Mouse (Mus musculus) midbrain, embryonic 11.5 days (tissue): ENCODE data around the gene Acot13. TPM values are rescaled to one million over a fixed set of nuclear protein-coding genes. Genes with fewer than 3 reads are reported as not detected.

Experiments
- ATAC-seq: fragments of 200-750 bp; cut with Nextera tagmentation; 2 replicates; pipeline ENCODE4 v1.8.0; 2017; ENCODE audit warnings: moderate TSS enrichment, moderate library complexity; ENCODE audit not compliant: low FRiP score
- DNase-seq: peaks from one replicate; pipeline ENCODE4 v3.0.0; 2015; ENCODE audit warnings: low spot score; ENCODE audit errors: missing footprints
- H3K27ac ChIP-seq: fragments of 300-500 bp; sonication (generic); 2 replicates; pipeline ENCODE4 v1.5.1; 2014; ENCODE audit warnings: low read depth, low read length
- H3K27me3 ChIP-seq: fragments of 300-500 bp; sonication (generic); 2 replicates; pipeline ENCODE4 v1.6.1; 2014; ENCODE audit warnings: mild to moderate bottlenecking, low read length, moderate library complexity, mixed read lengths; ENCODE audit not compliant: control insufficient read depth, insufficient read depth
- H3K36me3 ChIP-seq: fragments of 300-500 bp; sonication (generic); 2 replicates; pipeline ENCODE4 v1.6.1; 2014; ENCODE audit warnings: mild to moderate bottlenecking, low read length, moderate library complexity, mixed read lengths; ENCODE audit not compliant: control insufficient read depth, insufficient read depth
- H3K4me1 ChIP-seq: fragments of 300-500 bp; sonication (generic); 2 replicates; pipeline ENCODE4 v1.6.1; 2014; ENCODE audit warnings: low read length; ENCODE audit not compliant: control insufficient read depth, insufficient read depth
- H3K4me2 ChIP-seq: fragments of 300-500 bp; sonication (generic); 2 replicates; pipeline ENCODE4 v1.6.1; 2014; ENCODE audit warnings: mild to moderate bottlenecking, moderate library complexity
- H3K4me3 ChIP-seq: fragments of 300-500 bp; sonication (generic); 2 replicates; pipeline ENCODE4 v1.5.1; 2014; ENCODE audit warnings: low read depth, low read length
- H3K9ac ChIP-seq: fragments of 300-500 bp; sonication (generic); 2 replicates; pipeline ENCODE4 v1.6.1; 2014; ENCODE audit warnings: low read length
- H3K9me3 ChIP-seq: fragments of 300-500 bp; sonication (generic); 2 replicates; pipeline ENCODE4 v1.6.1; 2016; ENCODE audit warnings: low read length; ENCODE audit not compliant: control insufficient read depth
- WGBS: fragments of 180-500 bp; shearing (Covaris S2); extraction: QIAGEN DNeasy Blood & Tissue Kit; methylation state at CpG from one replicate; pipeline ENCODE4 v1.1.7; 2014; 5-methylcytosine and 5-hydroxymethylcytosine counted together
- polyA plus RNA-seq: library from polyadenylated mRNA; unstranded; fragments of >200 nt; fragmentation: Nextera tagmentation; extraction: Ambion mirVana; gene quantifications from 2 replicates; pipeline ENCODE4 v1.2.1, GENCODE M21; 2014

Gene Acot13
- polyA plus RNA-seq: 53.5 and 58.8 TPM in 2 replicates

GRCm38 (mm10) chr13:24831353-24832130 lies at the start of gene Acot13, which contains the start of gene Tdp2:
Acot13 (minus strand) TSS chr13:24831540.
Tdp2 (plus strand) TSS chr13:24831679.
- Histone ChIP-seq H3K9me3 (no peaks in the 10 kb centered on the region), H3K4me3 (peak within 1 kb of the TSS; percentile 85), H3K9ac (peak within 1 kb of the TSS; percentile 90), H3K27ac (peak within 1 kb of the TSS; percentile 80), H3K36me3 (no peaks in the 10 kb centered on the region; the same call in 1 of the 2 replicates), H3K4me2 (peak within 1 kb of the TSS; percentile 61), H3K27me3 (no peaks in the 10 kb centered on the region), H3K4me1 (peaks cover 21% of the 10 kb centered on the region)
- ATAC-seq (peak; percentile 97), DNase-seq (peak; percentile 100)
- WGBS: under 1% methylated on average over 80 of the region's 90 CpGs

- Histone ChIP-seq H3K9me3 (no peaks in the 10 kb centered on the region), H3K9ac (no peak overlapping the region), H3K4me2 (no peak overlapping the region), H3K27me3 (no peaks in the 10 kb centered on the region), H3K4me3 (no peak overlapping the region), H3K4me1 (no peaks in the 10 kb centered on the region), H3K27ac (no peak overlapping the region), H3K36me3 (no peaks in the 10 kb centered on the region)
- DNase-seq (no peak), ATAC-seq (no peak)
- 91% methylated on average over 5 of the region's 5 CpGs for WGBS
Observed at GRCm38 (mm10) chr13:24880704-24881103, 49.4 kb upstream of the Acot13 start.

- Histone ChIP-seq H3K4me1 (no peaks in the 10 kb centered on the region), H3K9ac (no peak overlapping the region), H3K4me2 (no peak overlapping the region), H3K9me3 (no peaks in the 10 kb centered on the region), H3K36me3 (no peaks in the 10 kb centered on the region), H3K27me3 (no peaks in the 10 kb centered on the region), H3K27ac (no peak overlapping the region), H3K4me3 (no peak overlapping the region)
- DNase-seq (no peak), ATAC-seq (no peak)
- WGBS: 91% methylated on average over 6 of the region's 6 CpGs
Observed at GRCm38 (mm10) chr13:24880208-24880607, 48.9 kb upstream of the Acot13 start.

- Histone ChIP-seq H3K4me1 (no peaks in the 10 kb centered on the region), H3K4me3 (no peak overlapping the region)
- 87% methylated on average over 15 of the region's 15 CpGs for WGBS
Observed at GRCm38 (mm10) chr13:24879359-24880040, 48.2 kb upstream of the Acot13 start.

GRCm38 (mm10) chr13:24868233-24868632 lies 36.9 kb upstream of the Acot13 start:
- Histone ChIP-seq H3K4me3 (no peak overlapping the region), H3K36me3 (no peaks in the 10 kb centered on the region), H3K4me1 (no peaks in the 10 kb centered on the region), H3K9ac (no peak overlapping the region), H3K4me2 (no peak overlapping the region), H3K9me3 (no peaks in the 10 kb centered on the region), H3K27me3 (no peaks in the 10 kb centered on the region), H3K27ac (no peak overlapping the region)
- 87% methylated on average over 7 of the region's 7 CpGs for WGBS
- DNase-seq (no peak), ATAC-seq (no peak)

More at GRCm38 (mm10) chr13:24879359-24880040, 48.2 kb upstream of the Acot13 start:
- Histone ChIP-seq H3K36me3 (no peaks in the 10 kb centered on the region), H3K9ac (no peak overlapping the region), H3K27ac (no peak overlapping the region), H3K9me3 (no peaks in the 10 kb centered on the region), H3K4me2 (no peak overlapping the region), H3K27me3 (no peaks in the 10 kb centered on the region)
- ATAC-seq: no peak
- DNase-seq: no peak

GRCm38 (mm10) chr13:24867789-24868188 lies 36.4 kb upstream of the Acot13 start:
- no peak for DNase-seq
- Histone ChIP-seq H3K4me2 (no peak overlapping the region), H3K9ac (no peak overlapping the region), H3K9me3 (no peaks in the 10 kb centered on the region), H3K27me3 (no peaks in the 10 kb centered on the region), H3K36me3 (no peaks in the 10 kb centered on the region), H3K4me1 (no peaks in the 10 kb centered on the region), H3K27ac (no peak overlapping the region), H3K4me3 (no peak overlapping the region)
- no peak for ATAC-seq
- WGBS: 92% methylated on average over 10 of the region's 10 CpGs

- H3K36me3 ChIP-seq: no peaks in the 10 kb centered on the region
- H3K4me3 ChIP-seq: no peak overlapping the region
- no peaks in the 10 kb centered on the region for H3K4me1 ChIP-seq
- no peak overlapping the region for H3K4me2 ChIP-seq
- no peaks in the 10 kb centered on the region for H3K9me3 ChIP-seq
- no peak for DNase-seq
- WGBS: 71% methylated on average over 9 of the region's 9 CpGs
- no peaks in the 10 kb centered on the region for H3K27me3 ChIP-seq
- no peak overlapping the region for H3K27ac ChIP-seq
- H3K9ac ChIP-seq: no peak overlapping the region
- ATAC-seq: no peak
Observed at GRCm38 (mm10) chr13:24866430-24867402, 35.4 kb upstream of the Acot13 start.

GRCm38 (mm10) chr13:24862520-24862919 lies 31.2 kb upstream of the Acot13 start:
- no peaks in the 10 kb centered on the region for H3K9me3 ChIP-seq
- no peak overlapping the region for H3K4me2 ChIP-seq
- WGBS: 61% methylated on average over 7 of the region's 7 CpGs
- H3K4me3 ChIP-seq: no peak overlapping the region
- H3K36me3 ChIP-seq: no peaks in the 10 kb centered on the region
- ATAC-seq: no peak
- no peaks in the 10 kb centered on the region for H3K27me3 ChIP-seq
- H3K4me1 ChIP-seq: no peaks in the 10 kb centered on the region
- H3K27ac ChIP-seq: no peak overlapping the region
- no peak for DNase-seq
- H3K9ac ChIP-seq: no peak overlapping the region
